Comparison of ENCODE assay signal across 17 mouse cellular contexts in genomic region chr9:31090081-31091023, GRCm38 (mm10). TPM values are rescaled to one million over a fixed set of nuclear protein-coding genes. Genes with fewer than 3 reads are reported as not detected.
DNase-seq lines count a peak whose midpoint lies in the region; ATAC-seq and TF ChIP-seq lines count a peak whose summit lies in the region.
"Had no signal": no experiment of that assay in that cellular context is flagged by ENCODE, and none has a peak within 500 bp of the region (broad histone marks: within the 10 kb centered on the region; RNA-seq: fewer than 3 reads in every experiment).

No protein-coding gene starts in this region.

- no peaks in the 10 kb centered on the region for H3K27me3 ChIP-seq in stomach, embryonic 14.5 days (ENCODE audit: control insufficient read depth, insufficient read depth, low read length)
- H3K27me3 ChIP-seq in stomach, postnatal 0 days (ENCODE audit: control insufficient read depth, insufficient read depth, low read length): no peaks in the 10 kb centered on the region
- 0 out of 2 replicates have a peak, but pooled peaks cover 8% of the 10 kb centered on the region for H3K27me3 ChIP-seq in limb, embryonic 10.5 days (ENCODE audit: low read depth, poor library complexity, severe bottlenecking)

- no peak overlapping the region for H3K4me2 ChIP-seq in stomach, embryonic 14.5 days (replicated peaks; ENCODE audit: low read depth, low read length)
- H3K4me2 ChIP-seq in stomach, postnatal 0 days (replicated peaks; ENCODE audit: low read depth): no peak overlapping the region
- H3K4me2 ChIP-seq: midbrain, embryonic 11.5 days had no signal

- intact Hi-C loops in heart, postnatal 14 days (cut with DNase I): no loop called here

- TF ChIP-seq EP300 in stomach, postnatal 0 days (optimal IDR thresholded peaks at IDR 0.05): no peak

- no peaks in the 10 kb centered on the region for H3K36me3 ChIP-seq in stomach, embryonic 14.5 days (ENCODE audit: control insufficient read depth, insufficient read depth, low read length)
- no peaks in the 10 kb centered on the region for H3K36me3 ChIP-seq in stomach, postnatal 0 days (ENCODE audit: control insufficient read depth, insufficient read depth, low read length)
- H3K36me3 ChIP-seq in limb, embryonic 10.5 days: no peaks in the 10 kb centered on the region
- H3K36me3 ChIP-seq: hindbrain, embryonic 10.5 days had no signal

- 76% methylated on average over 29 of the region's 29 CpGs for WGBS in stomach, embryonic 14.5 days
- WGBS in stomach, postnatal 0 days: 85% methylated on average over 28 of the region's 29 CpGs
- WGBS in limb, embryonic 10.5 days: 84% methylated on average over 29 of the region's 29 CpGs

- H3K4me1 ChIP-seq in stomach, embryonic 14.5 days (ENCODE audit: control insufficient read depth, insufficient read depth, low read length): no peaks in the 10 kb centered on the region
- H3K4me1 ChIP-seq in stomach, postnatal 0 days (replicated peaks; ENCODE audit: control insufficient read depth, insufficient read depth): no peaks in the 10 kb centered on the region
- peaks cover 4% of the 10 kb centered on the region; the same call in 1 of the 2 replicates for H3K4me1 ChIP-seq in limb, embryonic 10.5 days

- no peaks in the 10 kb centered on the region for H3K9me3 ChIP-seq in stomach, embryonic 14.5 days (ENCODE audit: control insufficient read depth, low read depth, low read length)
- no peaks in the 10 kb centered on the region for H3K9me3 ChIP-seq in stomach, postnatal 0 days (ENCODE audit: control insufficient read depth, low read length)
- H3K9me3 ChIP-seq in limb, embryonic 10.5 days (replicated peaks): no peaks in the 10 kb centered on the region
- H3K9me3 ChIP-seq: hindbrain, embryonic 10.5 days had no signal

- peak; percentile 39; the same call in 1 of the 2 replicates for ATAC-seq in stomach, embryonic 14.5 days (ENCODE audit: insufficient number of reproducible peaks, insufficient read depth, low FRiP score, low read depth)
- ATAC-seq in stomach, postnatal 0 days (ENCODE audit: low FRiP score, low TSS enrichment): no peak
- ATAC-seq: forebrain, postnatal 0 days; inflammation-experienced regulatory T-cells, adult 6 months had no signal

- DNase-seq in heart, adult 11 months: peak; percentile 73
- no peak for DNase-seq in heart, postnatal 14 days
- no peak for DNase-seq in stomach, postnatal 0 days (ENCODE audit: low spot score)
- DNase-seq in brain, adult 2 months (ENCODE audit: low read depth, low spot score): peak; percentile 75
- DNase-seq in limb, embryonic 10.5 days (ENCODE audit: low spot score): peak; percentile 28
- no peak for DNase-seq in right cerebral cortex, postnatal 25 days
- DNase-seq in gastrocnemius, postnatal 4 days (ENCODE audit: low spot score in 2 of 2): no peak
- DNase-seq: forebrain, postnatal 0 days; gastrocnemius, postnatal 10 days; thymus, postnatal 36 days had no signal

- no peak overlapping the region for H3K9ac ChIP-seq in stomach, embryonic 14.5 days (replicated peaks; ENCODE audit: low read depth, low read length)
- H3K9ac ChIP-seq in stomach, postnatal 0 days (ENCODE audit: low read length): no peak overlapping the region
- H3K9ac ChIP-seq: forebrain, postnatal 0 days; liver, embryonic 14.5 days had no signal

- no peak overlapping the region for H3K27ac ChIP-seq in stomach, embryonic 14.5 days (ENCODE audit: low read length)
- no peak overlapping the region for H3K27ac ChIP-seq in stomach, postnatal 0 days (replicated peaks)
- no peak overlapping the region for H3K27ac ChIP-seq in limb, embryonic 10.5 days
- H3K27ac ChIP-seq: hindbrain, embryonic 10.5 days; kidney, postnatal 0 days; liver, embryonic 14.5 days had no signal

- TF ChIP-seq CTCF in stomach, postnatal 0 days (IDR thresholded peaks at IDR 0.05; ENCODE audit: low read depth): no peak

- H3K4me3 ChIP-seq in stomach, embryonic 14.5 days (ENCODE audit: low read depth, low read length): no peak overlapping the region
- no peak overlapping the region for H3K4me3 ChIP-seq in stomach, postnatal 0 days (ENCODE audit: low read depth, low read length)
- no peak overlapping the region for H3K4me3 ChIP-seq in limb, embryonic 10.5 days
- H3K4me3 ChIP-seq: hindbrain, embryonic 10.5 days; myocyte had no signal

RNA-seq across cellular contexts. Expression of gene St14, which starts 41.3 kb away (rescaled TPM):
- total RNA-seq in heart, postnatal 14 days (2021): under 1 TPM; 0.34 to 0.36 TPM
- 46.9 and 50.0 TPM in 2 replicates for polyA plus RNA-seq in stomach, embryonic 14.5 days (2014; fragmentation: Nextera tagmentation; extraction: Ambion mirVana)
- polyA plus RNA-seq in stomach, postnatal 0 days (2015; fragmentation: Nextera tagmentation; extraction: Ambion mirVana): 60.4 and 61.6 TPM in 2 replicates
- 11.3 and 13.2 TPM in 2 replicates for polyA plus RNA-seq in limb, embryonic 10.5 days (2016; fragmentation: Nextera tagmentation; extraction: Ambion mirVana)
- under 1 TPM; 0.54 to 0.73 TPM for total RNA-seq in gastrocnemius, postnatal 4 days (2021)

RNA-seq across cellular contexts. Expression of gene Zbtb44, which starts 59.9 kb away (rescaled TPM):
- total RNA-seq in heart, postnatal 14 days (2021): 10 to 100 TPM; 29.8 to 33.8 TPM
- 9.5 and 10.8 TPM in 2 replicates for polyA plus RNA-seq in stomach, embryonic 14.5 days (2014; fragmentation: Nextera tagmentation; extraction: Ambion mirVana)
- polyA plus RNA-seq in stomach, postnatal 0 days (2015; fragmentation: Nextera tagmentation; extraction: Ambion mirVana): 6.5 and 8.2 TPM in 2 replicates
- 4.8 and 5.6 TPM in 2 replicates for polyA plus RNA-seq in limb, embryonic 10.5 days (2016; fragmentation: Nextera tagmentation; extraction: Ambion mirVana)
- total RNA-seq in gastrocnemius, postnatal 4 days (2021): 10 to 100 TPM; 34.6 to 42.5 TPM

Comparison
In these comparisons a context has a peak if more than half of its experiments do, and no peak if none do; other contexts are left out.
1. DNase-seq: peak in heart, adult 11 months (single experiment), brain, adult 2 months (single experiment) and limb, embryonic 10.5 days (single experiment); none in heart, postnatal 14 days (0 of 2), stomach, postnatal 0 days (single experiment), right cerebral cortex, postnatal 25 days (single experiment) and gastrocnemius, postnatal 4 days (0 of 2).